Mouse (Mus musculus) thymus, postnatal 0 days (tissue): ENCODE data around the gene Myo19. TPM values are rescaled to one million over a fixed set of nuclear protein-coding genes. Genes with fewer than 3 reads are reported as not detected.

ENCODE experiments used
- DNase-seq: peaks from one replicate; pipeline ENCODE4 v3.0.0-alpha.2; 2015; ENCODE audit warnings: low spot score
- polyA plus RNA-seq: library from polyadenylated mRNA; unstranded; fragments of >200 nt; fragmentation: Nextera tagmentation; extraction: Ambion mirVana; gene quantifications from 2 replicates; pipeline ENCODE4 v1.2.1, GENCODE M21; 2015

The Myo19 gene
- polyA plus RNA-seq, 1 experiment from 2014 or later: 3.0 TPM

- no peak for DNase-seq
Measured at GRCm38 (mm10) chr11:84886236-84886635, 6.3 kb downstream of the Myo19 start.

- DNase-seq: no peak
Measured at GRCm38 (mm10) chr11:84886767-84887511, 7.0 kb downstream of the Myo19 start.

- DNase-seq: no peak
Measured at GRCm38 (mm10) chr11:84888025-84888424, 8.1 kb downstream of the Myo19 start.

GRCm38 (mm10) chr11:84889492-84889891 is 9.5 kb downstream of the Myo19 start:
- DNase-seq: no peak

- no peak for DNase-seq
Measured at GRCm38 (mm10) chr11:84891705-84892104, 11.8 kb downstream of the Myo19 start.

- DNase-seq: no peak
Measured at GRCm38 (mm10) chr11:84893113-84893512, 13.2 kb downstream of the Myo19 start.

GRCm38 (mm10) chr11:84904597-84905144 is 24.7 kb downstream of the Myo19 start:
- no peak for DNase-seq

- no peak for DNase-seq
Measured at GRCm38 (mm10) chr11:84907081-84907480, 27.1 kb downstream of the Myo19 start.

GRCm38 (mm10) chr11:84908480-84908879 is 28.5 kb downstream of the Myo19 start:
- no peak for DNase-seq

GRCm38 (mm10) chr11:84910411-84910810 is 30.5 kb downstream of the Myo19 start:
- DNase-seq: no peak

GRCm38 (mm10) chr11:84914673-84915072 is 34.7 kb downstream of the Myo19 start:
- no peak for DNase-seq

GRCm38 (mm10) chr11:84916053-84916702 is 36.2 kb downstream of the Myo19 start, which contains the start of gene Znhit3:
Gene Znhit3, minus strand, starts transcription at chr11:84916366.
- DNase-seq: peak; percentile 91

- DNase-seq: no peak
Measured at GRCm38 (mm10) chr11:84916703-84917300, 36.9 kb downstream of the Myo19 start.

GRCm38 (mm10) chr11:84918425-84918824 is 38.5 kb downstream of the Myo19 start:
- DNase-seq: peak; percentile 80

- peak; percentile 48 for DNase-seq
Measured at GRCm38 (mm10) chr11:84919276-84919675, 39.3 kb downstream of the Myo19 start.

- no peak for DNase-seq
Measured at GRCm38 (mm10) chr11:84919951-84920350, 40.0 kb downstream of the Myo19 start.

- DNase-seq: no peak
Measured at GRCm38 (mm10) chr11:84920981-84921380, 41.0 kb downstream of the Myo19 start.

- DNase-seq: no peak
Measured at GRCm38 (mm10) chr11:84932261-84932660, 52.3 kb downstream of the Myo19 start.

- DNase-seq: no peak
Measured at GRCm38 (mm10) chr11:84939508-84940053, 59.6 kb downstream of the Myo19 start.

GRCm38 (mm10) chr11:84940140-84940539 is 60.2 kb downstream of the Myo19 start:
- no peak for DNase-seq

- peak; percentile 37 for DNase-seq
Measured at GRCm38 (mm10) chr11:84943948-84944347, 64.0 kb downstream of the Myo19 start.
